Mouse (Mus musculus) ES-E14 (cell line): ENCODE data around the gene Rpsa. TPM values are rescaled to one million over a fixed set of nuclear protein-coding genes. Genes with fewer than 3 reads are reported as not detected.

Experiments used
- DNase-seq: peaks from one replicate; pipeline ENCODE4 v3.0.0-alpha.2; 2013; ENCODE audit warnings: low read depth, low spot score
- H3K27ac ChIP-seq: 2 replicates; pipeline ENCODE4 v1.5.1; 2012; ENCODE audit warnings: low read depth, mild to moderate bottlenecking, low read length, moderate library complexity, mixed read lengths; ENCODE audit not compliant: poor library complexity, insufficient read depth, severe bottlenecking
- H3K36me3 ChIP-seq: 2 replicates; pipeline ENCODE4 v1.6.1; 2012; ENCODE audit warnings: mild to moderate bottlenecking, low read length, moderate library complexity, mixed read lengths; ENCODE audit not compliant: control insufficient read depth, poor library complexity, insufficient read depth, severe bottlenecking
- H3K4me1 ChIP-seq, 2 experiments: fragments of 150-350 bp in 1 of 2; sonication (generic) in 1 of 2; 2 replicates each; pipeline ENCODE4 v1.6.1; 2012; ENCODE audit warnings: low read length in 2 of 2, mild to moderate bottlenecking in 1 of 2, mixed read lengths in 1 of 2; ENCODE audit not compliant: control insufficient read depth in 2 of 2, insufficient read depth in 2 of 2, poor library complexity in 1 of 2
- H3K4me3 ChIP-seq, 2 experiments: fragments of 150-350 bp in 1 of 2; sonication (generic) in 1 of 2; 2 replicates each; pipeline ENCODE4 v1.5.1; 2012; ENCODE audit warnings: low read length in 2 of 2, low read depth in 1 of 2, mild to moderate bottlenecking in 1 of 2, mixed read lengths in 1 of 2; ENCODE audit not compliant: insufficient read depth in 1 of 2, poor library complexity in 1 of 2, severe bottlenecking in 1 of 2
- H3K9ac ChIP-seq: 2 replicates; pipeline ENCODE4 v1.6.1; 2012; ENCODE audit warnings: low read depth, mild to moderate bottlenecking, low read length, mixed read lengths; ENCODE audit not compliant: poor library complexity, insufficient read depth, severe bottlenecking
- H3K9me3 ChIP-seq: fragments of 150-350 bp; sonication (generic); 2 replicates; pipeline ENCODE4 v1.6.1; 2012; ENCODE audit warnings: low read depth, mild to moderate bottlenecking, low read length; ENCODE audit not compliant: control insufficient read depth, insufficient read depth
- CHD2 ChIP-seq: IDR thresholded peaks from 2 replicates; pipeline ENCODE4 v1.6.1; 2014; ENCODE audit warnings: mild to moderate bottlenecking, low read depth, low read length, inconsistent platforms
- HCFC1 ChIP-seq: IDR thresholded peaks from 2 replicates; pipeline ENCODE4 v1.6.1; 2012; ENCODE audit warnings: low read length, inconsistent platforms, borderline replicate concordance; ENCODE audit not compliant: insufficient read depth
- MAFK ChIP-seq: IDR thresholded peaks from 2 replicates; pipeline ENCODE4 v1.6.1; 2014; ENCODE audit warnings: mild to moderate bottlenecking, low read depth, low read length, inconsistent platforms; ENCODE audit not compliant: insufficient read depth
- ZC3H11A ChIP-seq: IDR thresholded peaks from 2 replicates; pipeline ENCODE4 v1.6.1; 2012; ENCODE audit warnings: low read depth, mild to moderate bottlenecking, inconsistent platforms, low read length, borderline replicate concordance
- ZNF384 ChIP-seq: IDR thresholded peaks from 2 replicates; pipeline ENCODE4 v1.6.1; 2012; ENCODE audit warnings: low read depth, low read length, inconsistent platforms
- in situ Hi-C, 2 experiments: fragments of 600-800 bp; cut with MboI; formaldehyde crosslinking; loops; one replicate each; pipeline ENCODE4 v1.15.1; 2025; ENCODE audit warnings: low sequenced_read_pairs in 2 of 2, inconsistent platforms in 1 of 2; ENCODE audit not compliant: unreplicated experiment in 2 of 2
- total RNA-seq: library from RNA; depleted of rRNA; stranded (reverse); fragments of 300-350 nt; gene quantifications from 2 replicates; pipeline ENCODE4 v1.2.3, GENCODE M21; 2012

Gene Rpsa
- total RNA-seq, 1 experiment: 2,665 TPM

DNA sequence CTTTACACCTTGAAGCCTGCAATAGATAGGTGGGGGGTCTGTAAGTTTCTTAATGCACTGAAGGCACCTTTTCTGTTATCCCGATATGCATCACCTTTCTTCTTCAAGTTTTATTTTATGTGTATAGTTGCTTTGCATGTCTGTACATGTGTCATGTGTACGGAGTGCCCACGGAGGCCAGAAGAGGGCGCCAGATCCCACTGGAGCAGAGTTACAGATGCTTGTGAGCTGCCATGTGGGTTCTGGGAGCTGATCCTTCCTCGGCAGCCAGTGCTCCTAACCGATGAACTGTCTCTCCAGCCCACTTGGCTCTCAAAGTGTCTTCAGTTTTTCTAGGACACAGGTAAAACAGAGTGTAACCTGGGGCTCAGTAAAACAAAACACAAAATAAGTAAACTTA, 46.2 kb upstream of the Rpsa start:
- no peak overlapping the region for H3K27ac ChIP-seq
- H3K9me3 ChIP-seq: no peaks in the 10 kb centered on the region
- in situ Hi-C loops: no loop called here
- TF ChIP-seq CHD2 (no peak), ZC3H11A (no peak), ZNF384 (no peak), HCFC1 (no peak), MAFK (no peak)
- DNase-seq: peak; percentile 71
- no peaks in the 10 kb centered on the region for H3K36me3 ChIP-seq
- no peak overlapping the region for H3K9ac ChIP-seq
- H3K4me3 ChIP-seq: no peak overlapping the region
- peaks cover 2 to 3% of the 10 kb centered on the region in 2 experiments; a peak in 1 of 4 replicates for H3K4me1 ChIP-seq

DNA sequence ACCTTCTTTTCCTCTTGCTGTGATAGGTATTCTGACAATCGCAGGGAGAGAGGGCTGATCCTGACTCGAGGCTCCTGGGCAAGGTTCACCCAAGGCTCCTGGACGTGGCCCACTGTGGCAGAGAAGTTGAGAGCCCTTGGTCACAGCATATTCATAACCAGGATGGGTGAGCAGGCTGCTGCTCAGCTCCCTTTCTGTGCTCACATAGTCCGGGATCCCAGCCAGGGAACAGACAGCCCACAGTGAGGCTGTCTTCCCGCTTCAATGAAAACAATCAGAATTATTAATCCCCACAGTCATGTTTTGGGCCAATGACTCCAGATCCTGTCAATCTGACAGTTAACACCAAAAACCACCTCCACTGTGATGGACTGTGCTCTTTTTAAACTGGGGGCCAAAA, 45.5 kb upstream of the Rpsa start:
- no peak for DNase-seq
- peaks cover 2 to 3% of the 10 kb centered on the region in 2 experiments; a peak in 1 of 4 replicates for H3K4me1 ChIP-seq
- no peak overlapping the region for H3K4me3 ChIP-seq
- no peak overlapping the region for H3K27ac ChIP-seq
- in situ Hi-C loops: no loop called here
- H3K36me3 ChIP-seq: no peaks in the 10 kb centered on the region
- H3K9me3 ChIP-seq: no peaks in the 10 kb centered on the region
- no peak overlapping the region for H3K9ac ChIP-seq
- TF ChIP-seq ZNF384 (no peak), MAFK (no peak), ZC3H11A (no peak), HCFC1 (no peak), CHD2 (no peak)

DNA sequence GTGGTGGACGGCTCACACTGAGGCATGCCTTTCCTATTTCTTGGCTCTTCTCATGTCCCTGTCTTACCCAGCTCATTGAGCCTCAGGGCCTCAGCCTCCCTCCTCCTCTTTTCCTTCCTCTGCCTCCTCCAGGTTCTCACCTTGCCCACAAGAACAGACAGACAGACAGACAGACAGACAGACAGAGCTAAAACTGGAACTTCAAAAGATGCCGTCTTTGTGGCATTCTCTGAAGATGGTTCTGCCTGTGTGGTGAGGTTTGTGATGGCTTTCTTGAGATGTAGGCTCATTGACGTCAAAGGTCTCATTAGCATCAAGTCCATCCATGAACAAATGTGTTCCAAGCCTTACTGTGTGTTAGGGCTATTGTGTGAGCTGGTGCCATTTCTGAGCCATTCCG, 44.8 kb upstream of the Rpsa start:
- Histone ChIP-seq H3K36me3 (no peaks in the 10 kb centered on the region), H3K4me1 (peaks cover 2 to 3% of the 10 kb centered on the region in 2 experiments; a peak in 1 of 4 replicates), H3K27ac (no peak overlapping the region), H3K4me3 (no peak overlapping the region), H3K9me3 (no peaks in the 10 kb centered on the region), H3K9ac (no peak overlapping the region)
- in situ Hi-C loops: no loop called here
- no peak for DNase-seq
- TF ChIP-seq ZNF384 (no peak), CHD2 (no peak), ZC3H11A (no peak), HCFC1 (no peak), MAFK (no peak)

DNA sequence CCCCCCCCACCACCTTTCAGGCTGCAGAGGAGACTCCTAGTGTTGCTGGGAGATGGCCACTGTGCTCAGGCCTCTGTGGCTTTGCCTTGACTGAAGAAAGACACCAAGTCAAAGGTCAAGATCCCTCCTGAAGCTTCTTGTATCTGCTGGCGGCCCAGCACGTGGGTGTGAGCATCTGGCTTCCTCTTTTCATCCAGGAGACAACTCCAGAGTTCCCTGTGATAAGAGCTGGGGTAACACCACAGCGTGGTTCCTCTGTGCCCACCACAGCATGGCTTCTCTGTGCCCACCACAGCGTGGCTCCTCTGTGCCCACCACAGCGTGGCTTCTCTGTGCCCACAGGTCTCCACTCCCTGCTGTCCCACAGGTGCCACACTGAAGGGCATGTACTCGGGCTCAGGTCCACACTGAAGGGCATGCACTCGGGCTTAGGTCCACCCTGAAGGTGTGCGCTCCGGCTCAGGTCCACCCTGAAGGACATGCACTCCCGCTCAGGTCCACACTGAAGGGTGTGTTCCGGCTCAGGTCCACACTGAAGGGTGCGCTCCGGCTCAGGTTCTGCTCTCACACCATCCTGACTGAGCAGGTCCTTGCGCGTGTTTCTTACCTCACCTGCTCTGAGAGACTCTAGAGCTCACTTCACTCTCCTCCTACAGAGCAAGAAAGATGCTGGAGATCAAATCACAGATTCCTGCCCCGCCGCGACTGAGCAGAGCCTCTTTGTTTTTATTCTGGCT, 44.2 kb upstream of the Rpsa start:
- TF ChIP-seq ZC3H11A (no peak), ZNF384 (no peak), MAFK (no peak), HCFC1 (no peak), CHD2 (no peak)
- in situ Hi-C loops: no loop called here
- Histone ChIP-seq H3K9ac (no peak overlapping the region), H3K27ac (no peak overlapping the region), H3K9me3 (no peaks in the 10 kb centered on the region), H3K36me3 (no peaks in the 10 kb centered on the region), H3K4me1 (peaks cover 2 to 3% of the 10 kb centered on the region in 2 experiments; a peak in 1 of 4 replicates), H3K4me3 (no peak overlapping the region)
- DNase-seq: no peak

DNA sequence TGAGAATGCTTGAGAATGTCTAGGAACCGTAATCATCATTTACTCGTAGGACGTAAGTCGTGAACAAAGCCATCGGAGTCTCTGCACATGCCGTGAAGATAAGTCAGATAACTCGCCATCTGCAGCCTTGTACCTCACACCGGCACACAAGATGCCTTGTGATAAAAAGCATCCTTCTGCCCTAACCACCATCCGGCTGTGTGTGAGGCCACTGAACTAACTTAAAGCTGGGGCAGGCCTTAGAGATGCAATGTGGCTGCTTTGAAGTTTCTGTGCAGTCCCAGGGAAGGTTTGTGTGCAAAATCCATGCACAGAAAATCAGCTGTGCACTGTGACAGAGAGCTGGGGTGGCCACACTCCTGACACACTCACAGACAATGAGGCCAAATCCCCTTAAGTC, 43.1 kb upstream of the Rpsa start:
- TF ChIP-seq CHD2 (no peak), HCFC1 (no peak), ZNF384 (no peak), MAFK (no peak)
- in situ Hi-C loops: no loop called here
- Histone ChIP-seq H3K36me3 (no peaks in the 10 kb centered on the region), H3K4me1 (peaks cover 0 to 3% of the 10 kb centered on the region in 2 experiments; a peak in 1 of 4 replicates), H3K9me3 (no peaks in the 10 kb centered on the region), H3K9ac (no peak overlapping the region), H3K4me3 (no peak overlapping the region), H3K27ac (no peak overlapping the region)
- DNase-seq: no peak
